Mouse (Mus musculus): Measurements from ENCODE around the gene Samd4b. TPM values are rescaled to one million over a fixed set of nuclear protein-coding genes. Genes with fewer than 3 reads are reported as not detected.

Gene Samd4b
- total and polyA plus RNA-seq, 3 experiments, result 6.4 to 45.9 TPM; not detected in 1

GRCm38 (mm10) chr7:28353267-28353666 lies 244.7 kb downstream of the Samd4b start:
- Histone ChIP-seq H3K9me3 (replicated peaks; ENCODE audit: insufficient read depth, low read length) (no peaks in the 10 kb centered on the region), H3K27me3 (ENCODE audit: control insufficient read depth in 1 of 2, insufficient read depth in 2 of 2, low read length in 2 of 2) (no peaks in the 10 kb centered on the region), H3K27ac (ENCODE audit: control insufficient read depth, low read depth, low read length) (no peak overlapping the region), H3K4me3 (ENCODE audit: control insufficient read depth in 1 of 2, insufficient read depth in 1 of 2, low read depth in 2 of 2, low read length in 2 of 2) (no peak overlapping the region), H3K4me1 (ENCODE audit: control insufficient read depth in 1 of 2, insufficient read depth in 2 of 2, low read length in 2 of 2) (peaks cover 2 to 25% of the 10 kb centered on the region in 2 experiments; a peak in 3 of 4 replicates), H3K36me3 (ENCODE audit: control insufficient read depth in 1 of 2, insufficient read depth in 2 of 2, low read length in 2 of 2) (peaks cover 11 to 24% of the 10 kb centered on the region in 2 experiments), H3K79me2 (ENCODE audit: control insufficient read depth, insufficient read depth, low read length, poor library complexity) (peaks cover 20% of the 10 kb centered on the region), H3K9ac (ENCODE audit: control insufficient read depth, low read depth, low read length, poor library complexity, severe bottlenecking) (no peak overlapping the region)
- TF ChIP-seq ETS1 (IDR thresholded peaks at IDR 0.05; ENCODE audit: low read depth, low read length), result no peak
- 0 out of 2 replicates have a peak, but pooled peaks have one; percentile 0 for TF ChIP-seq MYC (IDR thresholded peaks at IDR 0.05; ENCODE audit: low read depth, low read length)
- TF ChIP-seq GATA1 (IDR thresholded peaks at IDR 0.05; ENCODE audit: low read depth, low read length), result no peak
- TF ChIP-seq MAX (IDR thresholded peaks at IDR 0.05; ENCODE audit: low read length), result no peak
- no peak for TF ChIP-seq MYB (IDR thresholded peaks at IDR 0.05; ENCODE audit: low read depth, low read length)
- TF ChIP-seq ZNF384 (IDR thresholded peaks at IDR 0.05; ENCODE audit: low read depth, low read length), result no peak
- peak; percentile 58 for DNase-seq (ENCODE audit: low read depth, low spot score)

DNA sequence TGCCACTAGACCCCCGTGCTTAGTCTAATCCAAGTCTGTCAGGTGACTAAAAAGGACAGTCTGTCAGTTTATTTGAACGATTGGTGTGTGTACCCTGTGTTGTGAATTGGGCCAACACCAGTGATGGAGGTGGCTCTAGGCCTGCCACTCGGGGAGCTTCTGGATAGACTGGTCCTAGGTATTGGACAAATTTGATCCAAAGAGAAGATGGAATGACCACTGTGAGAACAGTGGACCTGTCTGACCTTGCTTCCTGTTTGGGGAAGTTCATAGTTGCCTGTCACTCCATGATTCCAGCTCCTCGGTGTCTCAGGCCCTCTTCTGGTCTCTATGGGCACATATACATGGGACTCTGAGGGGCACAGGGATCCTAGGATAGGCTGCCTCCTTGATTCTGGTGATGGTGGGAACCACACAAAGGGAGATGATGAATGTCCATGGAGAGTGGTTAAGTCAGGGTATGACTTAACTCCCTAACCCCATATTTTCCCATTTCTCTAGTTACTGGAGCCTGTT lies 246.2 kb downstream of the Samd4b start:
- peak; percentile 59 for DNase-seq (ENCODE audit: low read depth, low spot score)
- Histone ChIP-seq H3K9me3 (replicated peaks; ENCODE audit: insufficient read depth, low read length) (no peaks in the 10 kb centered on the region), H3K36me3 (ENCODE audit: control insufficient read depth in 1 of 2, insufficient read depth in 2 of 2, low read length in 2 of 2) (peaks cover 11 to 24% of the 10 kb centered on the region in 2 experiments), H3K27ac (ENCODE audit: control insufficient read depth, low read depth, low read length) (peak overlapping the region; percentile 63), H3K79me2 (ENCODE audit: control insufficient read depth, insufficient read depth, low read length, poor library complexity) (peaks cover 20% of the 10 kb centered on the region), H3K9ac (ENCODE audit: control insufficient read depth, low read depth, low read length, poor library complexity, severe bottlenecking) (peak overlapping the region; percentile 78), H3K4me3 (ENCODE audit: control insufficient read depth in 1 of 2, insufficient read depth in 1 of 2, low read depth in 2 of 2, low read length in 2 of 2) (peak overlapping the region; percentile 74 to 87), H3K4me1 (ENCODE audit: control insufficient read depth in 1 of 2, insufficient read depth in 2 of 2, low read length in 2 of 2) (peaks cover 2 to 22% of the 10 kb centered on the region in 2 experiments; a peak in 3 of 4 replicates), H3K27me3 (ENCODE audit: control insufficient read depth in 1 of 2, insufficient read depth in 2 of 2, low read length in 2 of 2) (no peaks in the 10 kb centered on the region)
- TF ChIP-seq NRF1 (IDR thresholded peaks at IDR 0.05; ENCODE audit: insufficient read depth, low read depth, low read length, poor library complexity, severe bottlenecking) (no peak), ZMIZ1 (IDR thresholded peaks at IDR 0.05; ENCODE audit: low read depth, low read length) (no peak), SIN3A (IDR thresholded peaks at IDR 0.05; ENCODE audit: low read length) (peak; percentile 39; the same call in 1 of the 2 replicates), RCOR1 (IDR thresholded peaks at IDR 0.05; ENCODE audit: low read depth, low read length) (no peak), ZC3H11A (IDR thresholded peaks at IDR 0.05; ENCODE audit: low read depth, low read length) (no peak), POLR2A (IDR thresholded peaks at IDR 0.05; ENCODE audit: control insufficient read depth in 1 of 2, insufficient read depth in 1 of 2, low read depth in 1 of 2, low read length in 2 of 2, poor library complexity in 1 of 2) (no peak; a peak in 1 of 4 replicates)

DNA sequence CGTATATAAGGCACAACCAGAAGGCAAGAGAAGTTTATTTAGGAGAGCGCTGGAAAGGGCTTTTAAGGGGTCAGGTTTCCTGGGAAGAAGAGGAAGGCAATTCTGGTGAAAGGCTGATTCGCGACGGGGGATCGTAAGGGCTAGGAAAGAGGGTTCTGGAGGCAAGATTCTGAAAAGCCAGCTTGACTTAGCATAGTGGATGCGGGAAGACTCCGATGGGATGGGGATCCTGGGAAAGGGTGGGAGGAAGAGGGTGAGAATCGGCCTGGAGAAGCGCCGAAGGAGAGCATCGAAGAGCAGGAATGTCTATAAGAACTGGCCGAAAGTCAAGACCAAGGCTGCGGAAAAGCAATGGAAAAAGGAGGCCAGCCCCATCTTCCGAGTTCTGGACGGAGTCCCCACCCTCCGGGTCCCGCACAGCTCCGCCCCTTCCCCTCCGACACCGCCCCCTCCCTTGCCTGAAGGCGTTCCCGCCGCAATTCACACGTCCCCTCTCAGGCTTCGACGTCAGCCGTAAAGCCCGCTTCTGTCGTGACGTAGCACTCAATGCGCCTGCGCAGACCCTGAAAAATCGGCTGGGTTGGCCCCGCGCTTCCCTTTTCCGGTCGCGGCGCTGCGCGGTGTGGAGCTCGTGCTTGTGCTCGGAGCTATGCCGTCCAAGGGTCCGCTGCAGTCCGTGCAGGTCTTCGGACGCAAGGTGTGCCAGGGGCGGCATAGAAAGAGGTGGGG lies 247.6 kb downstream of the Samd4b start, which contains the start of gene Rps16:
Rps16 (plus strand) TSS at position 498 of the 729 bp plus-strand sequence.
- Histone ChIP-seq H3K79me2 (ENCODE audit: control insufficient read depth, insufficient read depth, low read length, poor library complexity) (peaks cover 20% of the 10 kb centered on the region), H3K9ac (ENCODE audit: control insufficient read depth, low read depth, low read length, poor library complexity, severe bottlenecking) (peak within 1 kb of the TSS; percentile 81), H3K27me3 (ENCODE audit: control insufficient read depth in 1 of 2, insufficient read depth in 2 of 2, low read length in 2 of 2) (no peaks in the 10 kb centered on the region), H3K4me3 (ENCODE audit: control insufficient read depth in 1 of 2, insufficient read depth in 1 of 2, low read depth in 2 of 2, low read length in 2 of 2) (peak within 1 kb of the TSS; percentile 76 to 88), H3K27ac (ENCODE audit: control insufficient read depth, low read depth, low read length) (peak within 1 kb of the TSS; percentile 63), H3K9me3 (replicated peaks; ENCODE audit: insufficient read depth, low read length) (no peaks in the 10 kb centered on the region), H3K4me1 (ENCODE audit: control insufficient read depth in 1 of 2, insufficient read depth in 2 of 2, low read length in 2 of 2) (peaks cover 2 to 20% of the 10 kb centered on the region in 2 experiments; a peak in 3 of 4 replicates), H3K36me3 (ENCODE audit: control insufficient read depth in 1 of 2, insufficient read depth in 2 of 2, low read length in 2 of 2) (peaks cover 11 to 24% of the 10 kb centered on the region in 2 experiments)
- peak; percentile 97 for DNase-seq (ENCODE audit: low read depth, low spot score)
- TF ChIP-seq USF1 (IDR thresholded peaks at IDR 0.05; ENCODE audit: low read depth, low read length) (0 out of 2 replicates have a peak, but pooled peaks have one; percentile 7), TBP (IDR thresholded peaks at IDR 0.05; ENCODE audit: low read depth, low read length) (peak; percentile 92), KAT2A (conservative IDR thresholded peaks at IDR 0.05; ENCODE audit: low read depth, low read length) (peak; percentile 92), CHD1 (IDR thresholded peaks at IDR 0.05; ENCODE audit: low read depth, low read length) (no peak), SIN3A (IDR thresholded peaks at IDR 0.05; ENCODE audit: low read length) (peak; percentile 64; the same call in 1 of the 2 replicates), TCF12 (IDR thresholded peaks at IDR 0.05; ENCODE audit: low read depth, low read length) (peak; percentile 78), MXI1 (IDR thresholded peaks at IDR 0.05; ENCODE audit: low read depth, low read length) (peak; percentile 78), MAZ (IDR thresholded peaks at IDR 0.05; ENCODE audit: low read depth, low read length) (peak; percentile 98), POLR2A (IDR thresholded peaks at IDR 0.05; ENCODE audit: control insufficient read depth in 1 of 2, insufficient read depth in 1 of 2, low read depth in 1 of 2, low read length in 2 of 2, poor library complexity in 1 of 2) (peak; percentile 38 to 90; a peak in 2 of 4 replicates), ZMIZ1 (IDR thresholded peaks at IDR 0.05; ENCODE audit: low read depth, low read length) (peak; percentile 74; the same call in 1 of the 2 replicates), POLR2AphosphoS5 (IDR thresholded peaks at IDR 0.05; ENCODE audit: borderline replicate concordance, low read depth, low read length) (no peak), NRF1 (IDR thresholded peaks at IDR 0.05; ENCODE audit: insufficient read depth, low read depth, low read length, poor library complexity, severe bottlenecking) (peak; percentile 86), MYC (IDR thresholded peaks at IDR 0.05; ENCODE audit: low read depth, low read length) (peak; percentile 68; the same call in 1 of the 2 replicates), POLR2AphosphoS2 (IDR thresholded peaks at IDR 0.05; ENCODE audit: low read length) (peak; percentile 86), MAX (IDR thresholded peaks at IDR 0.05; ENCODE audit: low read length) (peak; percentile 64), TAL1 (IDR thresholded peaks at IDR 0.05; ENCODE audit: low read length) (no peak)

Measured in MEL (cell line).